Comparison of ENCODE assay signal across 13 mouse cellular contexts in genomic region chrX:47820566-47820965, GRCm38 (mm10).
A peak's percentile ranks its signal among the peaks of the same experiment; 100 is the strongest.
DNase-seq lines count a peak whose midpoint lies in the region; ATAC-seq and TF ChIP-seq lines count a peak whose summit lies in the region.
"Had no signal": no experiment of that assay in that cellular context is flagged by ENCODE, and none has a peak within 500 bp of the region (broad histone marks: within the 10 kb centered on the region; RNA-seq: fewer than 3 reads in every experiment).

No protein-coding gene starts in this region.

- peak; percentile 16 for DNase-seq in embryo, embryonic 11 days
- DNase-seq in embryo, embryonic 9.5 days (ENCODE audit: extremely low spot score): no peak
- peak; percentile 33 for DNase-seq in kidney, postnatal 0 days (ENCODE audit: low spot score)
- DNase-seq in kidney, adult 8-10 months: no peak
- peak; percentile 34 for DNase-seq in brain, embryonic 18.5 days (ENCODE audit: low read depth, low spot score)
- no peak for DNase-seq in cerebellum, adult 18-20 months
- DNase-seq in thymus, postnatal 36 days: no peak
- DNase-seq: cerebellum, adult 2 months; kidney, adult 18-20 months; thymus, adult 2 months had no signal

- H3K27ac ChIP-seq in kidney, postnatal 0 days: no peak overlapping the region
- H3K27ac ChIP-seq: heart, embryonic 15.5 days; midbrain, embryonic 13.5 days had no signal

- H3K36me3 ChIP-seq in kidney, postnatal 0 days (ENCODE audit: insufficient read depth, low read length): 0 out of 2 replicates have a peak, but pooled peaks cover 3% of the 10 kb centered on the region
- H3K36me3 ChIP-seq in E14TG2a.4 (ENCODE audit: insufficient read depth, low read length): no peaks in the 10 kb centered on the region
- H3K36me3 ChIP-seq: heart, embryonic 15.5 days; midbrain, embryonic 13.5 days had no signal

- H3K9me3 ChIP-seq in kidney, postnatal 0 days (replicated peaks; ENCODE audit: low read length): no peaks in the 10 kb centered on the region
- no peaks in the 10 kb centered on the region for H3K9me3 ChIP-seq in E14TG2a.4 (ENCODE audit: low read length)
- H3K9me3 ChIP-seq: heart, embryonic 15.5 days; midbrain, embryonic 13.5 days had no signal

- no peak overlapping the region for H3K4me2 ChIP-seq in kidney, postnatal 0 days (ENCODE audit: low read length)
- H3K4me2 ChIP-seq: heart, embryonic 15.5 days; midbrain, embryonic 13.5 days had no signal

- ATAC-seq in kidney, postnatal 0 days (replicated peaks; ENCODE audit: low FRiP score, low read depth): no peak
- ATAC-seq: midbrain, embryonic 13.5 days had no signal

- H3K9ac ChIP-seq in kidney, postnatal 0 days (ENCODE audit: low read depth, low read length): no peak overlapping the region
- H3K9ac ChIP-seq: heart, embryonic 15.5 days; midbrain, embryonic 13.5 days had no signal

- 65% methylated on average over 2 of the region's 2 CpGs for WGBS in kidney, postnatal 0 days

- peak; percentile 63 for TF ChIP-seq CTCF in kidney, postnatal 0 days (IDR thresholded peaks at IDR 0.05; ENCODE audit: low read depth)
- TF ChIP-seq CTCF in E14TG2a.4 (conservative IDR thresholded peaks at IDR 0.05; ENCODE audit: low read length): peak; percentile 8; the same call in 1 of the 2 replicates

- H3K27me3 ChIP-seq in kidney, postnatal 0 days (ENCODE audit: insufficient read depth, low read length): no peaks in the 10 kb centered on the region
- H3K27me3 ChIP-seq in E14TG2a.4 (ENCODE audit: insufficient read depth, low read length): no peaks in the 10 kb centered on the region
- H3K27me3 ChIP-seq: heart, embryonic 15.5 days; midbrain, embryonic 13.5 days had no signal

- H3K4me1 ChIP-seq in kidney, postnatal 0 days (replicated peaks; ENCODE audit: insufficient read depth, low read length): no peaks in the 10 kb centered on the region
- no peaks in the 10 kb centered on the region for H3K4me1 ChIP-seq in E14TG2a.4 (replicated peaks; ENCODE audit: low read depth, low read length)
- H3K4me1 ChIP-seq: heart, embryonic 15.5 days; midbrain, embryonic 13.5 days had no signal

- no peak overlapping the region for H3K4me3 ChIP-seq in kidney, postnatal 0 days (replicated peaks; ENCODE audit: low read depth, low read length)
- H3K4me3 ChIP-seq in E14TG2a.4 (replicated peaks; ENCODE audit: low read length): no peak overlapping the region
- H3K4me3 ChIP-seq: heart, embryonic 15.5 days; midbrain, embryonic 13.5 days had no signal

Comparison
In these comparisons a context has a peak if more than half of its experiments do, and no peak if none do; other contexts are left out.
1. DNase-seq: peak in embryo, embryonic 11 days (single experiment), kidney, postnatal 0 days (single experiment) and brain, embryonic 18.5 days (single experiment); none in embryo, embryonic 9.5 days (single experiment), kidney, adult 8-10 months (0 of 2), cerebellum, adult 18-20 months (0 of 2) and thymus, postnatal 36 days (0 of 2).